Mouse (Mus musculus): Measurements from ENCODE around the gene Gm17334.

Gene Gm17334

DNA sequence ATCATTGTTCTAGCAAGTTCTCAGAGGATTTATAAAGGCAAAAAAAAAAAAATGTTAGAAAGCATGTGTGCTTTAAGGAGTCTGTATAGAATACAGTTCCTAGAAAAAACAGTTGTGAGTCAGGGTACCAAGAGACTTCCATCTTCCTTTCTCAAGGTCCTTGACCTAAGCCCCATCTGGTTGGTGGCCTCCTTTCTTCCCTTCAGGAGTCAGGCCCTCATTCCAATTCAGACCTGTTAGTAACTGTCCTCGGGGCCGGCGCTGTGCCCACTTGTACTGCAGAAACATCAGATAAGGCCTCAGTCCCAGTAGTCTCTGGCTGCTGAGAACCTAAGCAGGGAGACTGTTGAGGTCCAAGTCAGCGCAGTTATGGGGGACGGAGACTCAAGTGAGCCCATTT lies at the start of gene Gm17334:
TSS of gene Gm17334 (minus strand) at position 101 of the 400 bp plus-strand sequence.
- no peak for DNase-seq (ENCODE audit: low read depth, low spot score)

DNA sequence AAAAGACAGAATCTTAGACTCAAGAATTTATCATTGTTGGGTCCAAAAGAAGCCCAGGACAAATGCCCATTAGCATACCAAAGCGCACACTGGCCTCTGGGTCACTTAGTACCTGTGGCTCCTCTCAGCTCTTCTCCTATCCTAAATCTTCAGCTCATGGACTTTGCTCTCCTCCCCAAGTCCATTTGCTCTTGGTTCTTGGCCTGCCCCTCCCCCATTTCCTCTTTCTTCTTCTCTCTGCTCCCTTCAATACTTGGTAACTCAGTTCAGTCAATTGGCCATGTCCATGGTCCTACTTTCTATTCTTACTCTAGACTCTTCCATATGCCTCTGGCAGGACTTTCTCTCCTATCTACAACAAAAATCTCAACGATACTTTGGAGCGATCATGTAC lies 49.0 kb upstream of the Gm17334 start:
- DNase-seq (ENCODE audit: low read depth, low spot score): no peak

DNA sequence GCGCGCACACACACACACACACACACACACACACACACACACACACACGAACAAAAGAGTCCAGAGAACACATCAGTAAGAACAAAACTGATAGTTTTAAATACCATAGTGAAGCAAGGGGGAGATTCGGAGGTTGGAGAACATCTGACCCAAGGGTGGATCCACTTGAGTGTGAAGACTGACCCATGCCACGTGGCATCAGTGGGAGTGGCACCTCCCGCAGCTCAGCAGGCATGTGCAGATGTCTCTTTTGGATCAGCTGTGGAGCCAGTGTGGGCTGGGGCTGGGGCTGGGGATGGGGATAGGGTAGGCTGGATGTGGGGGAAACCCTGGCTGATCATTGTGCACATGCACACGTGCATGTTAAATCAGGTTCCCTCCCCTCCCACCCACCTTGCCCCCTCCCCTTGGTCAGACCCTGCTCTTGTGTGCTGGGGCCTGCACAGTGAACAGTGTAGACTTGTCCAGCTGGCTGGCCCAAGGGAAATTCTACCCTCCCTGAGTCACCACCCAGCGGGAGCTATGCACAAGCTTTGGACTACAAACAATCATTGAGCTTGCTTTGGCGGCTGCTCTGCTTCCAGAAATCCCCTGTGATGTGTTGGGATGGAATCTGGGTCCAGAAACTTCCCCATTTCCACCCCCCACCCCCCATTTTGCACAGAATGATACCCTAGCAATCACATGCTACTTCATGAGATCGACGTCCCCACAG lies 48.4 kb upstream of the Gm17334 start:
- no peak for DNase-seq (ENCODE audit: low read depth, low spot score)

DNA sequence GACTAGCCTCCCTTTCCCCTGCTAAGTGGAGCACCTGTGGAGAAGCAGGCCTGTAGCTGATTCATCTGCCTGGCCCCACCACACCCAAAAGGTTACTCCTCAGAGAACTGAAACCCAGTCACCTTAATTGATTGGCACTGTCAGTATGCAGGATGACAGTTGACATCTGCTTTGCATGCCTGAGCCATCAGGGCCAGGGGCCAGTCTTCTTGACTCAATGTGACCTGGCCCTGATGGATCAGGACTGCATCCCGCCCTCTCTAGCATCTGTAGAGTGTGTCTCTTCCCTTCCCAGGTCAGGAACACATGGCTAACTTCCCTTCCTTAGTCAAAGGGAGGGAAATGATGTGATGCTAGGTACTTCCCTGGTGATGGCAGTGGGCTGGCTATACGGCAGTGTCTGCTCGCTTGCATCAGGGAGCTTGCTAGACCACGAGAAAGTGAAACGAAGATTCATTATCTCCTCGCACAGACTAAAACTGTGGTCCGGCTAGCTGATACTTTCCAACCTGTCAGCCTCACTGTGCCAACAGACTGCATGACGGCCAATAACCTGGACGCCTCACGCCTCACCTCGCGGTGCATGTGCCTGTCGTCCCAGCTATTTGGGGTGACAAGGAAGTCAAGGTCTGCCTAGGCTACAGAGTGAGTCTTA lies 47.7 kb upstream of the Gm17334 start:
- no peak for DNase-seq (ENCODE audit: low read depth, low spot score)

DNA sequence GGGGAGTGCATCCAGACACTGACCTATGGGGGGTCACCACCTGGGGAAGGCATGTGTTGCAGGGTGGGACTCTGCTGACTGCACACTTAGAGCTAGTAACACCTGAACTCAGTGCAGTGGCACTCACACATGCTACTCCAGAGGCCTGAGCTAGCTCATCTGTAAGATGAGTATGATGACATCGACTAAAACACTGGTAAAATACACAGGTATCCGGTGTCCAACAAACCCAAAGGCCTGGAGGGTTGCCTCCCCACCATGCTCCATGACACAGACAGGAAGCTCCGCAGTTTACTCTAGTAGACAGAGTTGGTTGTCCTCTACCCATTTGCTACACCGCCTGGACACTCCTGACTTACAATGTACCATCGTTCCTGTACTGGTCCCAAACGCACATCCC lies 46.5 kb upstream of the Gm17334 start:
- no peak for DNase-seq (ENCODE audit: low read depth, low spot score)

DNA sequence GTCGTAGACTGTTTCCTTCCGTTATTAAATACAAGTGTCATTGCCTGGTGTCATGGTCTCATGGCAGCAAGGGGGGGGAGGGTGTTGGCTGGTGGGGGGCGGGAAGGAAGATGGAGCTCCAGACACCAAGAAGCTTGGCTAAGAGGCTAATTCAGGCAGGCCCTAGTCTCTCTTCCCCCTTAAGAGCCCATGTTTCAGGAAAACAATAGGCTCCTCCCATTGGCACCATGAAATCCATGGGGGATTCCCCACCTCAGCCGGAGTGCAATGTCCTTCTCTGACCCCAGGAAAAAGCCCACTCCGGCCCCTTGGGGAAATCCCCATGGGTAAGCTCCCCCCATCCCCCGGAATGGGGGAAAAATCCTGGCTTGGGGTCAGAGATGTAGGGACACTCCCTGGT lies 45.8 kb upstream of the Gm17334 start:
- DNase-seq (ENCODE audit: low read depth, low spot score): no peak

DNA sequence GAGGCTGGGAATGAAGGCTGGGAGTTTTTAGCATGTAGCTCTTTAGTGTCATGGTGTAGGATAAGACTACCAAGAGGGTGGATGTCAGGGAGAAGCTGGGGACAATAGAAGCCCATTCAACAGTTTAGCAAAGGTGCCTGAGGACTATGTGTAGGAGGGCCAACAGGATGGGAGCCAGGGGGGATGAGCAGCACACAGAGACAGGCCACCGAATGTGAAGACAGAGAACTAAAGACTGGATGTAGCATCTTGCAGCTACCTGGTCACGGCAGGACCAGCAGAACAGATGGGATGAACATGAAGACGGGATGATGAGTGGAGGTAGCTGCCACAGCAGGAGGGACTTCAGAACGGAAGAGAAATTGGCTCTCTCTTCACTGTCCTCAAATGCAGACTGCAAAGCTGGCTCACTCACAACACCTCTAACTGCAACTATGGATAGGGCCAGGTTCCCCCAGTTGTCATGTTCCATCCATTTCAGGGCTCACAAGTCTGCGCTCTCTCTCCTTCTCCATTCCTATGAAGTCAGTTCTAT lies 43.9 kb upstream of the Gm17334 start:
- DNase-seq (ENCODE audit: low read depth, low spot score): no peak

DNA sequence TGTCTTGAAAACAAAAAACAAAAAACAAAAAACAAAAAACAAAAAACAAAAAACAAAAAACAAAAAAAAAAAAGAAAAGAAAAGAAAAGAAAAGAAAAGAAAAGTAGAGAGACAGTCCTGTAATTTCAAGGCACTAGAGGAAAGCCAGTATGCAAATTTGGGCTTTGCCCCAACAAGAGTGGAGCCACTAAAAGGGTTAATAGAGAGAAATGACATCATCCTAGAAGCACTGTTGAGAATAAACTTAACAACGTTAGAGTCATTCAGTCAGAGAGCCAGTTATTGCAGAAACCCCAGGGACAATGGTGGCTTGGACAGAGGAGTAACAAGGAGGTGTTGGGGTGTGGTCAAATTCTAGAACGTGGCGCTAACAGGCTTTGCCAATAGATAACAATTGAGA lies 41.8 kb upstream of the Gm17334 start:
- no peak for DNase-seq (ENCODE audit: low read depth, low spot score)

DNA sequence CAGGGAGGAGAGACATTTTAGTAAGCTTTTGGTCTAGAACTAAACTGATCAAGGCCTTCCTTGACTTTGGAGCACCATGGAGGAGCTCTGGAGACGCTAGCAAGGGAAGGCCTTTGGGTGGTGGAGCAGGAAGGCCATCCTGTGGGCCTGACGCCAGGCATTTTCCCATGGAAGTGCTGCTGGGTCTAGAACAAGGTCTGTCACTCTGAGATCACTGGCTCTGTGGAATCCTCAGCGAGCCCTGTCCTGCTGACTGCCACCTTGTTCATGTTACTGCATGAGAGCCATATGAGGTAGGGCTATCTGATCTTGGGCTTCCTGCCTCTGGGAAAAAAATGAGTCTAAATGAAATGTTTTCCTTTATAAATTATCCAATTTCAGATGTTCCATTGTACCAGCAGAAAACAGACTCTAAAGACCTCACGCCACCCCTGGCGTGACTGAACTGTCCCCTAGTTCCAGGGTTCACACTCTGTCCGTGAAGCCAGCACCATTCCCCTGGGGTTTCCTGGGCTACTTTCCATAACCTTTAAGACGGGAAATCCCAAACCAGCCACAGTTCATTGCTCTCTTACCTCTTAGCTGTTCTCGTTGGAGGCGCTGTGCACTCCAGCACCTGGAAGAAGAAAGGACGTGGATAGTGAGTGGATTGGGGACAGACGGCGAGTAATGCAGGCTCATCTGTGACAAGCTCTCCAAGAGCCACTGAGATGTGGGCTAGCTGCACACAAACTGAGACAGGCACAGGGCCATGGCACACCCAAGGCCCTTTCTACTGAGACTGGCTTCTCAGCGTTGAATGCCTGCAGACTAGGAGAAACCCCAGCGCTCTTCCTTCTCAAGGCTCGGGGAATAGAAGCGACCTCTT lies 40.2 kb upstream of the Gm17334 start:
- DNase-seq (ENCODE audit: low read depth, low spot score): no peak

DNA sequence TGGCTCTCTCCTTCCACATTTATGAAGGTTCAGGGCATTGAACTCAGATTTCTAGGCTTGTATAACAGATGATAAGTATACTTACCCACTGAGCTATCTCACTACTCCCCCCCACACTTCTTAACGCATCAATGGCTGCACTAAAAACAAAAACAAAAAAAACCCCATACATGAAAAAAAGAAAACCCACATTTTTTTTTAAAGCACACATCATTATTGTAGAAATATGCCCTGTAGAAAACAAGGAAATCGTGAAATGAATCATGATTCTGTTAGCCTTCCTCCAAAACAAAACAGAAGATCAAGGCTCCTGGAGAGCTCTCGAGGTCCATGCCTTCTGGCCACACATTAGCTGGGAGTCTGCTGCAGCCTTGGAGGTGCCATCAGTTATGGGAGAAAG lies 38.3 kb upstream of the Gm17334 start:
- no peak for DNase-seq (ENCODE audit: low read depth, low spot score)

DNA sequence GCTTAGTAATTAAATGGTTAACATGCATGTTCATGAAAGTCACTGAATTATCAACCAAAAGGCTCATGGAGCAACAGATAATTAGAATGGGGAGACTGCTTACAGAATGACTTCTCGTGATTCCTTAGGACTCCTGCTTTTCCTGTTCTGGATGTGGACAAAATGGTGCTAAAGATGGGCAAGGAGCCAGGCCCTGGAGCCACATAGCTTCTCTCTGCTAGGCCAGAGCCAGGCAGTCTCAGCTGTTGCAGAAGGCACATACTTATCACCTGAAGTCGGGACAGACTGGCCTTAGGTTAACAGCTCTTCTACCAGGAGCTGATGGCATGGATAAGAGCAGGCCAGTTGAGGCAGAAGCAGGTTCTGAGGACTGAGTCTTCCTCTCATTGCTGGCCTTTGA lies 37.8 kb upstream of the Gm17334 start:
- DNase-seq (ENCODE audit: low read depth, low spot score): no peak

DNA sequence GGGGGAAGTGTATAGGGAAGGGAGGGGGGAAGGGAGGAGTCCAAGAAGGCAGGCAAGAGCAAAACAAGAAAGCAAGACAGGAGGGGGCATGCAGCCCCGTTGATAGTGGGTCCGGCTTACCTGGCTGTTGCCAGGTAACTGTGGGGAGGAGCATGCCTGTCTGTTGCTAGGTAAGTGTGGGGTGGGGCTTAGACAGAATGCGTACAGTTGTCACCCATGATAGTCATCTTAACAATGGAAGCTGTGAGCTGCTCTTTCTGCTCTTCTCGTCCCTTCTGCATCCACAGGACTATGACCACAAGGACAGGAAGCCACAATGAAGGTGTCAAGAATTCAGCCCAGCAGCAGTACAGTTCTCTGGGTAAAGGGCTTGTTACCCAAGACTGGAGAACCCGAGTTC lies 37.2 kb upstream of the Gm17334 start:
- DNase-seq (ENCODE audit: low read depth, low spot score): no peak

DNA sequence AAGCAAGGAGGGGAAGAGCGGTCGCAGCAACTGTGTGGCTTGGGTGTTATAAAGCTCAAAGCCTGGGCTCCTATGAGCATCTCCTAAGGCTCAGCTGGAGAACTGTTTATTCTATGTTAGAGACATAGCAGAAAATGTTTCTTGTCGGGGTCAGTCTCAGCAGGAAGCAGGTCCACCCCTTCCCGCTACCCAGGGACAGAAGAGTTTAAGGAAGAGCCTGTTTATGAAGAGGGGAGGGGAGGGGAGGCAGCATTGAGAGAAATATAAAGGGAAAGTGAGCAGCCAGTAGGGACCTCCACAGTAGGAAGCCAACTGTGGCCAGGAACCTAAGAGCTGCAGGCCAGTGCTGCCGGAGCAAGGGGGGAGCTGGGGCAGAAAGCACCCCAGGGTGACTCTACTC lies 36.4 kb upstream of the Gm17334 start:
- no peak for DNase-seq (ENCODE audit: low read depth, low spot score)

DNA sequence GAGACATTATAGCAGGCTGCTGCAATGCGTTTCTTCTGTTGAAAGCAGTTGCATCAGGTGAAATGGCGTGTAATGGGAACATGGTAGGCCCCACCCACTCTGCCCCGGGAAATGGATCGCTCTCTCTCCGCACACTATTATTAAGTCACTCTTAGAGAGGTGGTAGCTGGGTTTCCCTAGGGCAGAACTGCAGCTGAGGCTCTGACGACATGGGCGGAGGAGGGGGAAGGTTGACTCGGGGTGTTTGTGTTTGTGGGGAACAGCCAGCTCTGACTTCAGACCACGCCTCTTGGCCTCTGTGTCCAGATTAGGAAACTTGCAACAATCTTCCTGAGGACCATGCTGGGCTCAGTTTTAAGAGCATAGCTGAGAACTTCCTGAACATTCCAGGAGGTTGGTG lies 32.8 kb upstream of the Gm17334 start:
- DNase-seq (ENCODE audit: low read depth, low spot score): no peak

DNA sequence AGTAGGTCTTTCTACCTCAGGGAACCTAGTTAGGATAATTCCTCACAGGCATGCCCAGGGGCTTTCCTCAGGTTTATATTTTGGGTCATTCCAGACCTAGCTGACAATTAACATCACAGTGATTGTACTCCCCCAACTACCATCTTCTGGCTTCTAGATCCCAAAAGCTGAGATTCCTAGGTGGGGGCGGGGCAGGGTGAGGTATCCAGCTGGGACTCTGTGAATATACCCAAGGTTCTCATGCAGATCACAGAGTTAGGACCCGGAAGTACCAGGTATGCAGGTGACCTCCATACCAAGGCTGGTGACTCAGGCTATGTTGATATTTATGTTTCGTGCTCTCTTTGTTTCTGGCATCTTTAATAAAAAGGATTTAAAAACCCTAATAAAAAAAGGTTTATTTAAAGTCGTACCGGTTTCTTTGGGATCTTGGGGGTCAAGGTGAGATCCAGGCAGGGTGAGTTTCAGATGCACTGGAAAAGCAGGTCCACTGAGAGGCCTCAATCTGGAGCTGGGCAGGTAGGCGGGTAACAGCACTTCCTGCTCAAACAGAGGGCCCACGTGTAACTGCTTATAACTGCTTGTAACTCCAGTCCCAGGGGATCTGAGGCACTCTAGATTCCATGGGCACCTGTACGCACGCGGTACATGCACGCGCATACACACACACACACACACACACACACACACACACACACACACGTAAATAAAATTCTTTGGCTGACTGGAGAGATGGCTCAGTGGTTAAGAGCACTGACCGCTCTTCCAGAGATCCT lies 31.8 kb upstream of the Gm17334 start:
- DNase-seq (ENCODE audit: low read depth, low spot score): no peak

DNA sequence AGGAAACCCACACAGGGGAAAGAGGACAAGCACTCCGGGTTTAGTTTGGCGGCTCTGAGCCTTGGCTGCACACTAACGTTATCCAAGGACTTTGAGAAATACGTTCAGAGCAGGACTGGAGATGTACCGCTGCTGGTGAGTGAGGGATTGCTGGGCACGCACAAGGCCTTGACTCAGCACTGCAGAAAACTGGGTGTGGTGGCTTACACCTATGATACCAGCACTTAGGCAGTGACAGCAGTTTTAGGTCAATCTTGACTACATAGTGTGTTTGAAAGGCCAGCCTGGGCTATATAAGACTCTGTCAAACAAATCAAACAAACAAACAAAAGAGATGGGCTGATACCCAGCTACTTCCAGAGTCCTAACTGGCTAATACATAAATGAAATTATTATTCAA lies 30.5 kb upstream of the Gm17334 start:
- peak; percentile 27 for DNase-seq (ENCODE audit: low read depth, low spot score)

DNA sequence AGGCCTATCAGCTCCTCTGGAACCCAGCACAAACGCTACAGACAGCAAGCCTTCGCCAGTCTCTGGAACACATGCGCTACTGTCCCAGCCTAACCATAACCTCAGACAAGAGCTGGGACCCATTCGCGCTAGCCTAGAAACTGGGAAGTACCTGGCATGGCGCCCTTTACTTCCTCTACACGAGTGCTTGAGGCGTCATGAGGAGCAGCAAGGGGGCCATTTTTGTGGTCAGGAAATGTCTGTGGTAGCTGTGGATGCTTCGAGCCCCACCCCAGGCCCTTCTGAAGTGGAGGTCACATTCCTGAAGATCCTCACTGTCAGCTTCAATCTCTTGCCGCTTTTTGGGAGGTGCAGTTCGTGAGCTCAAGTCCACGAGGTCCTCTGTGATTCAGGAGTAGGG lies 30.1 kb upstream of the Gm17334 start:
- peak; percentile 57 for DNase-seq (ENCODE audit: low read depth, low spot score)

DNA sequence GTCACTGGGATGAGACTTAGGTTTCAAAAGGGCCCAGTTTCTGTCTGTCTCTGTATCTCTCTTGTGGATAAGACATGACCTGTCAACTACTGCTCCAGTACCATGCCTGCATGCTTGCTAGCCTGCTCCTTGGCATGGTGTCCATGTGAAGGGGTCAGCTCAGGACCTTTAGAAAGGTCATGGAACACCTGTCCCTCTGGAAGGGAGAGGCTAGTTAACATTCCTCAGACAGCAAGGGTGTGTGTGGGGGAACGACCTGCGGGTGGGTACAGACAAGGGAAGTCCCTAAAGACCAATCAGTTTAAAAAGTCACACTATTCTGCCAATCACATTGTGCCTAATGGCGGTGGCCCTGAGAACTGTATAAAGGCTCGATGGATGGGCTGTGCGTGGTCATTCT lies 28.0 kb upstream of the Gm17334 start:
- no peak for DNase-seq (ENCODE audit: low read depth, low spot score)

DNA sequence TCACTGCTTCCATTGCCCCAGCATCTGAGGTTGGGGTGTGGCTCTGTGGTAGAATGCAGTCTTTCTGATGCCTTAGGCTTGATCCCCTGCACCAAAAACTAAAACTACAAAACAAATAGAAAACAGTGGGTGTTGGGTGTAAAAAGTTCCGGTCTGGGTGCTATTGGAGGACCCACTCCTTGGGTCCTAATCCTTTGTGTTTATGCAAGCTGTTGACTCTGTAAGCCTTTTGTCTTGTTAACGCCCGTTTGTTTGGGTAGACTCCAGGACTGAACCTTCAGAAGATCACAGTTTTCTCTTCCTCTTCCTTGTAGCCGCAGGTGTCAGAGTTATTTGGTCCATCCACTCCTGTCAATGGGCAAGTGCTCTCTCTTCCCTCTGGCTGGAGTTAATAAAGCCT lies 27.0 kb upstream of the Gm17334 start:
- DNase-seq (ENCODE audit: low read depth, low spot score): no peak

DNA sequence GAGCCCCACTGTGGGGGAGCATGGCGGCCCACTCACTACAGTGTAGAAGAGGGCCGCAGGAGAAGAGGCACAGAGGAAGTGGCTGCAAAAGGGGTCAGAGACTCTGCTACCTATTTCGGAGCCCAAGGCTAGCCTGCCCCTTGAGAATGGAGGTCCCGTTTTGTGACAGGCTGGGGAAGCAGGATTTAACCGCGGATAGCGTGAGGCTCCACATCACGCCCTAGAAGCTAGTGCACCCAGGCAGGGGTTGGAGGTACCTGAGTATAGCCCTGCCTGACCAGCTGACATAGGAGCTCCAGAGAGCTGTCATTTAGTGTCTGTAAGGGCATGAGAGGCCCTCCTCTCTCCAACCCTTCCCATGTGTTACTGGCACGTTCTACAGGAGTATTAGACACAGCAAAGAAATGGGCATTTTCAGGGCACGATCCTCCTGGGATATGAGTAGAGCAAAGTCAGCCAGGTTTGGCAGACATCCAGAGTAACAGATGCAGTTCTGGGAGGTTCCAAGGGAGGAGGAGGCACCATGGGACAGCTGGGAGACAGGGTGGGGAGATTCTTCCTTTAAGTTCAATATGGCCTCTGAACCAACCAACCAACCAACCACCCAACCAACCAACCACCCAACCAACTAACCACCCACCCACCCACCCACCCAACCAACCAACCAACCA lies 25.2 kb upstream of the Gm17334 start:
- no peak for DNase-seq (ENCODE audit: low read depth, low spot score)

DNA sequence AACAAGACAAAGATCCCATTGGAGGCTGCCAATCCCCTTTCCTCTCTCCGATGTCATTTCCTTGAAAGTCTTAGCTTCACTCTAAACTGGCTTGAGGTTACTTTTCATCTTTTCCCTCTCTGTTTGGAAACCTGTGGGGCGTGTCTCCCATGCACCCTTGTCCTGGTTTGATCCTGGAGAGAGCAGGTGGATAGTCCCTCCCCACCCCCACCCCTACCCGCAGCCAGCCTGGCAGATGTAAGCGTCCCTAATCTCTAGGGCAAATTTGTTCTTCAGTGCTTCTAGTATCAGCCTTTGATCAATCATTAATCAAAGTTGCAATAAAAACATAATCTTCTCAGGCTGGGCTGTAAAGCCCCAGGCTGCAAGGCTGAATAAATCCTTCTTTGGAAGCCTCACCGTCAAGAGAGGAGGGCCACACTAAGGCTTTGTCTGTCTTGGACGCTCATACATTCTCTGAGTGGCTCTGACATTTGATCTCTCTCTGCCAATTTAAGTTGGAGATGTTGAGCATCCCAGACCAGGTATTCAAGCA lies 24.5 kb upstream of the Gm17334 start:
- no peak for DNase-seq (ENCODE audit: low read depth, low spot score)
